Mouse (Mus musculus) kidney, embryonic 14.5 days (tissue): Measurements from ENCODE around the gene Sh3bgrl. TPM values are rescaled to one million over a fixed set of nuclear protein-coding genes. Genes with fewer than 3 reads are reported as not detected.
A peak's percentile ranks its signal among the peaks of the same experiment; 100 is the strongest.
"Not testable (repeated sequence)": the region's sequence is repeated elsewhere in the genome, so short reads cannot be mapped to it uniquely, and the experiment has no call there.

ENCODE experiments used
- ATAC-seq: fragments of 200-750 bp; cut with Nextera tagmentation; 2 replicates; pipeline ENCODE4 v1.8.0; 2017; ENCODE audit warnings: moderate number of reproducible peaks, mild to moderate bottlenecking, moderate TSS enrichment, moderate library complexity; ENCODE audit not compliant: low FRiP score, low TSS enrichment
- H3K27ac ChIP-seq: fragments of 300-500 bp; sonication (generic); 2 replicates; pipeline ENCODE4 v1.5.1; 2014; ENCODE audit warnings: low read depth, mild to moderate bottlenecking, low read length, moderate library complexity, mixed read lengths
- H3K27me3 ChIP-seq: fragments of 300-500 bp; sonication (generic); 2 replicates; pipeline ENCODE4 v1.6.1; 2014; ENCODE audit warnings: mild to moderate bottlenecking, low read length; ENCODE audit not compliant: control insufficient read depth, insufficient read depth
- H3K36me3 ChIP-seq: fragments of 300-500 bp; sonication (generic); 2 replicates; pipeline ENCODE4 v1.6.1; 2014; ENCODE audit warnings: low read length, mixed read lengths; ENCODE audit not compliant: control insufficient read depth, insufficient read depth
- H3K4me1 ChIP-seq: fragments of 300-500 bp; sonication (generic); 2 replicates; pipeline ENCODE4 v1.6.1; 2014; ENCODE audit warnings: low read length, mixed read lengths; ENCODE audit not compliant: control insufficient read depth, insufficient read depth
- H3K4me2 ChIP-seq: fragments of 300-500 bp; sonication (generic); replicated peaks from 2 replicates; pipeline ENCODE4 v1.6.1; 2014; ENCODE audit warnings: low read depth, mild to moderate bottlenecking, low read length
- H3K4me3 ChIP-seq: fragments of 300-500 bp; sonication (generic); 2 replicates; pipeline ENCODE4 v1.5.1; 2014; ENCODE audit warnings: mild to moderate bottlenecking, low read length
- H3K9ac ChIP-seq: fragments of 300-500 bp; sonication (generic); 2 replicates; pipeline ENCODE4 v1.6.1; 2014; ENCODE audit warnings: low read depth, mild to moderate bottlenecking, low read length, moderate library complexity
- H3K9me3 ChIP-seq: fragments of 300-500 bp; sonication (generic); 2 replicates; pipeline ENCODE4 v1.6.1; 2016; ENCODE audit warnings: low read length; ENCODE audit not compliant: control insufficient read depth
- WGBS: fragments of 180-500 bp; shearing (Covaris S2); extraction: QIAGEN DNeasy Blood & Tissue Kit; methylation state at CpG from one replicate; pipeline ENCODE4 v1.1.7; 2014; 5-methylcytosine and 5-hydroxymethylcytosine counted together
- polyA plus RNA-seq: library from polyadenylated mRNA; unstranded; fragments of >200 nt; fragmentation: Nextera tagmentation; extraction: Ambion mirVana; gene quantifications from 2 replicates; pipeline ENCODE4 v1.2.1, GENCODE M21; 2014

Sh3bgrl gene
- polyA plus RNA-seq: 145 and 169 TPM in 2 replicates

- peak within 1 kb of the TSS; percentile 83 for H3K27ac ChIP-seq
- no peaks in the 10 kb centered on the region for H3K4me1 ChIP-seq
- no peaks in the 10 kb centered on the region for H3K36me3 ChIP-seq
- H3K4me2 ChIP-seq: peak within 1 kb of the TSS; percentile 42
- H3K27me3 ChIP-seq: no peaks in the 10 kb centered on the region
- 21% methylated on average over 26 of the region's 26 CpGs for WGBS
- peak within 1 kb of the TSS; percentile 54 for H3K9ac ChIP-seq
- no peaks in the 10 kb centered on the region for H3K9me3 ChIP-seq
- peak within 1 kb of the TSS; percentile 51 for H3K4me3 ChIP-seq
- ATAC-seq: peak; percentile 99
These were observed at the start of gene Sh3bgrl for GRCm38 (mm10) chrX:109095245-109096242. Sh3bgrl (plus strand) TSS chrX:109095365.

GRCm38 (mm10) chrX:109047773-109048172 lies 47.4 kb upstream of the Sh3bgrl start:
- Histone ChIP-seq H3K9ac (no peak overlapping the region), H3K27ac (no peak overlapping the region), H3K9me3 (no peaks in the 10 kb centered on the region), H3K4me1 (no peaks in the 10 kb centered on the region), H3K36me3 (no peaks in the 10 kb centered on the region), H3K27me3 (no peaks in the 10 kb centered on the region), H3K4me2 (no peak overlapping the region), H3K4me3 (no peak overlapping the region)
- 75% methylated on average over 1 of the region's 1 CpGs for WGBS
- ATAC-seq: no peak

GRCm38 (mm10) chrX:109071719-109072118 lies 23.4 kb upstream of the Sh3bgrl start:
- no peaks in the 10 kb centered on the region for H3K36me3 ChIP-seq
- no peak for ATAC-seq
- H3K4me2 ChIP-seq: no peak overlapping the region
- no peaks in the 10 kb centered on the region for H3K4me1 ChIP-seq
- 83% methylated on average over 3 of the region's 3 CpGs for WGBS
- H3K27me3 ChIP-seq: no peaks in the 10 kb centered on the region
- no peak overlapping the region for H3K27ac ChIP-seq
- no peak overlapping the region for H3K4me3 ChIP-seq
- no peak overlapping the region for H3K9ac ChIP-seq
- H3K9me3 ChIP-seq: no peaks in the 10 kb centered on the region

DNA sequence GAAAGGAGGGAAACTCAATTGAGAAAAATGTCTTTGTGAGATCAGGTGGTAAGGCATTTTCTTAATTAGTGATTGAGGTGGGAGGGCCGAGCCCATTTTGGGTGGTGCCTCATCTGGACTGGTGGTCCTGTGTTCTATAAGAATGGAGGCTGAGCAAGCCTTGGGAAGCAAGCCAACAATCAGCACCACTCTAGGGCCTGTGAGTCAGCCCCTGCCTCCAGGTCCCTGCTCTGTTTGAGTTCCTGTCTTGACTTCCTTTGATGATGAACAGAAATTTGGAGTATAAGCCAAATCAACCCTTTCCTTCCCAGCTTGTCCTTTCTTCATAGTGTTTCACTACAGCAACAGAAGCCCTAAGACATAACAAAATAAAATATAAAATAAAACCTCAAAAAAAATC lies 19.4 kb upstream of the Sh3bgrl start:
- no peak for ATAC-seq
- WGBS: 82% methylated on average over 1 of the region's 1 CpGs
- no peak overlapping the region for H3K27ac ChIP-seq

DNA sequence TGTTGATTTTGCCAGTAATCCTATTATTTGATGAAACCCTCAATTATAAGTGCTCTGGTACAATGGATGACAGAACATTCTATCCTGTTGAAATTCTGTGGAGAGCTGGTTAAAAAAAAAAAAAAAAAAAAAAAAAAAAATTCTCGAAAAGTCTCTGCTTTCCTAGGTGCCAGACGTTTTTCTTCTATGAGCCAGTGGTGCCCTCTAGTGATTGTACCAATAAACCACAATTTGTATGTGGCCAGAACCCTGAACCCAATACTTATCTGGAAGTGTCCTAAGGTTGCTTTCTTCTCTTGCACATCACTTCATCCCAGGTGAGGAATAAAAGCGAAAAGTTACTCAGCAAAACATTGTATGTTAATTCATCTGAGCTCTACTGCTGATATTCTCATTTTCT lies 18.8 kb upstream of the Sh3bgrl start:
- H3K4me2 ChIP-seq: no peak overlapping the region

More for the DNA sequence above, 19.4 kb upstream of the Sh3bgrl start:
- Histone ChIP-seq H3K4me3 (no peak overlapping the region), H3K4me1 (no peaks in the 10 kb centered on the region), H3K9me3 (no peaks in the 10 kb centered on the region), H3K27me3 (no peaks in the 10 kb centered on the region), H3K4me2 (no peak overlapping the region), H3K9ac (no peak overlapping the region), H3K36me3 (no peaks in the 10 kb centered on the region)

DNA sequence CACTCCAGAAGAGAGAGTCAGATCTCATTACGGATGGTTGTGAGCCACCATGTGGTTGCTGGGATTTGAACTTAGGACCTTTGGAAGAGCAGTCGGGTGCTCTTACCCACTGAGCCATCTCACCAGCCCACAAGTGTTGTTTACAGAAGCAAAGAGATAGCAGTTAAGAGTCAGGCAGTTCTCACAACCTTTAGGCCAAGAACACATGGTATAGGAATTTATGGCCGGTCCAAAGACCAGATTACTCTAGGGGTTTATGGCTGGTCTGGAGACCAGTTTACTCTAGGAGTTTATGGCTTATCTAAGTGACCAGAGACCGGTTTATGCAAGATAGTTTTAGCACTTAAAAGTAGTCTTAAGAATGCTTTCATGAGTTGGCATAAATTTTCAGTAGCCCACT lies 15.8 kb upstream of the Sh3bgrl start:
- H3K36me3 ChIP-seq, ATAC-seq, H3K4me3 ChIP-seq, H3K9me3 ChIP-seq, H3K4me2 ChIP-seq, H3K27me3 ChIP-seq, H3K4me1 ChIP-seq, H3K9ac ChIP-seq, H3K27ac ChIP-seq: not testable (repeated sequence)
- WGBS: 41% methylated on average over 3 of the region's 4 CpGs

More for the DNA sequence above, 18.8 kb upstream of the Sh3bgrl start:
- Histone ChIP-seq H3K4me1 (no peaks in the 10 kb centered on the region), H3K4me3 (no peak overlapping the region), H3K9me3 (no peaks in the 10 kb centered on the region), H3K27me3 (no peaks in the 10 kb centered on the region), H3K27ac (no peak overlapping the region), H3K36me3 (no peaks in the 10 kb centered on the region), H3K9ac (no peak overlapping the region)
- 29% methylated on average over 3 of the region's 3 CpGs for WGBS
- no peak for ATAC-seq

DNA sequence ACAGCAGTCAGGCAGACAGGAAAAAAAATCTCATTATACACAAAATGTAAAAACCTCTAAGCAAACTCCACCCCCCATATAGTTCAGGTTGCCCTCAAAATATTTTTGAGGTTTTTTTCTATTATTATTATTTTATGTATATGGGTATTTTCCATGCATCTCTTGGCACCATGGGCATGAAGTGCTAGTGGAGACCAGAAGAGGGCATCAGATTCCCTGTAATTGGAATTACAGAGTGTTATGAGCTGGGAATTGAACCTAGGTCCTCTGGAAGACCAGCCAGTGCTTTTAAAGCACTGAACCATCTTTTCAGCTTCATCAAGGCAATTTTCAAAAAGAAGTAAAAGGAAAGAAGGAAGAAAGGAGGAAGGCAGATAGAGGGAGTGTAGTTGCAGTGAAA lies 8.1 kb upstream of the Sh3bgrl start:
- Histone ChIP-seq H3K4me1 (no peaks in the 10 kb centered on the region), H3K4me3 (no peak overlapping the region), H3K9ac (no peak overlapping the region), H3K27ac (no peak overlapping the region), H3K36me3 (no peaks in the 10 kb centered on the region), H3K9me3 (no peaks in the 10 kb centered on the region), H3K27me3 (no peaks in the 10 kb centered on the region), H3K4me2 (no peak overlapping the region)
- no peak for ATAC-seq

DNA sequence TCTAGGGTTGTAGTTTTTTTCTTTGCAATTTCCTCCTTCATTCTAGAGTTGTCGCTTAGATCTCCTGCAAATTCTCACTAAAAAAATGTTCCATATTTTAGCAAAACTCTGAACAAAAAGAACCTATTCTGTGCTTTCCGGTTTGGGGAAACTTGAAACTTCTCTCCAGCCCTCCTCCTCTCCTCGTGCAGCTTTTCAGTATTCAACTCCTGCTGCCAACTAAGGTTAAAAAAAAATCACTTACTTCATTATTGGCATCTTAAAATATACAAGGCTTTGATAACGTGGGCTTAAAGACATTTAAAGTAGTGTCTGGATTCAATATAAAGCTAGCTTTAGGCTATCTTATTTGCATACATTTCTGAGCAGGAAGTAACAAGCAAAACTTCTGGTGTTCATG lies 365 bp upstream of the Sh3bgrl start:
- H3K9ac ChIP-seq: peak overlapping the region; percentile 54
- H3K4me2 ChIP-seq: peak overlapping the region; percentile 42
- H3K4me3 ChIP-seq: peak overlapping the region; percentile 51
- ATAC-seq: 0 out of 2 replicates have a peak, but pooled peaks have one; percentile 8
- no peaks in the 10 kb centered on the region for H3K4me1 ChIP-seq
- H3K36me3 ChIP-seq: no peaks in the 10 kb centered on the region
- H3K27me3 ChIP-seq: no peaks in the 10 kb centered on the region
- H3K27ac ChIP-seq: peak overlapping the region; percentile 52; the same call in 1 of the 2 replicates
- WGBS: 20% methylated on average over 4 of the region's 4 CpGs
- no peaks in the 10 kb centered on the region for H3K9me3 ChIP-seq

- H3K27me3 ChIP-seq: no peaks in the 10 kb centered on the region
- WGBS: 88% methylated on average over 1 of the region's 1 CpGs
These were observed 3.3 kb downstream of the Sh3bgrl start for GRCm38 (mm10) chrX:109098511-109098910.

More at GRCm38 (mm10) chrX:109098511-109098910, 3.3 kb downstream of the Sh3bgrl start:
- Histone ChIP-seq H3K4me3 (no peak overlapping the region), H3K9ac (no peak overlapping the region), H3K4me1 (no peaks in the 10 kb centered on the region), H3K9me3 (no peaks in the 10 kb centered on the region), H3K4me2 (no peak overlapping the region), H3K36me3 (no peaks in the 10 kb centered on the region), H3K27ac (no peak overlapping the region)
- ATAC-seq: no peak
